Mouse (Mus musculus) bone marrow macrophage, adult 2 months (primary cell): ENCODE measurements around the gene Irf7. TPM values are rescaled to one million over a fixed set of nuclear protein-coding genes. Genes with fewer than 3 reads are reported as not detected.

Experiments used
- H3K27ac ChIP-seq: 2 replicates; pipeline ENCODE4 v1.5.1; 2012; ENCODE audit warnings: low read depth, low read length; ENCODE audit not compliant: insufficient read depth
- H3K4me1 ChIP-seq: 2 replicates; pipeline ENCODE4 v1.6.1; 2012; ENCODE audit warnings: low read length; ENCODE audit not compliant: control insufficient read depth, insufficient read depth
- H3K4me3 ChIP-seq: 2 replicates; pipeline ENCODE4 v1.5.1; 2012; ENCODE audit warnings: mild to moderate bottlenecking, low read length, moderate library complexity; ENCODE audit not compliant: insufficient read depth
- CTCF ChIP-seq: IDR thresholded peaks from 2 replicates; pipeline ENCODE4 v1.5.1; 2012; ENCODE audit warnings: low read depth, mild to moderate bottlenecking, low read length, moderate library complexity
- POLR2A ChIP-seq: IDR thresholded peaks from 2 replicates; pipeline ENCODE4 v1.6.1; 2012; ENCODE audit warnings: mild to moderate bottlenecking, low read depth, low read length, borderline replicate concordance
- polyA plus RNA-seq: library from polyadenylated mRNA; stranded (reverse); fragments of >200 nt; gene quantifications from 2 replicates; pipeline ENCODE4 v1.2.4, GENCODE M21; 2012; ENCODE audit not compliant: missing spikeins, insufficient read depth, insufficient read length

The Irf7 gene
- 164 and 168 TPM in 2 replicates for polyA plus RNA-seq

DNA sequence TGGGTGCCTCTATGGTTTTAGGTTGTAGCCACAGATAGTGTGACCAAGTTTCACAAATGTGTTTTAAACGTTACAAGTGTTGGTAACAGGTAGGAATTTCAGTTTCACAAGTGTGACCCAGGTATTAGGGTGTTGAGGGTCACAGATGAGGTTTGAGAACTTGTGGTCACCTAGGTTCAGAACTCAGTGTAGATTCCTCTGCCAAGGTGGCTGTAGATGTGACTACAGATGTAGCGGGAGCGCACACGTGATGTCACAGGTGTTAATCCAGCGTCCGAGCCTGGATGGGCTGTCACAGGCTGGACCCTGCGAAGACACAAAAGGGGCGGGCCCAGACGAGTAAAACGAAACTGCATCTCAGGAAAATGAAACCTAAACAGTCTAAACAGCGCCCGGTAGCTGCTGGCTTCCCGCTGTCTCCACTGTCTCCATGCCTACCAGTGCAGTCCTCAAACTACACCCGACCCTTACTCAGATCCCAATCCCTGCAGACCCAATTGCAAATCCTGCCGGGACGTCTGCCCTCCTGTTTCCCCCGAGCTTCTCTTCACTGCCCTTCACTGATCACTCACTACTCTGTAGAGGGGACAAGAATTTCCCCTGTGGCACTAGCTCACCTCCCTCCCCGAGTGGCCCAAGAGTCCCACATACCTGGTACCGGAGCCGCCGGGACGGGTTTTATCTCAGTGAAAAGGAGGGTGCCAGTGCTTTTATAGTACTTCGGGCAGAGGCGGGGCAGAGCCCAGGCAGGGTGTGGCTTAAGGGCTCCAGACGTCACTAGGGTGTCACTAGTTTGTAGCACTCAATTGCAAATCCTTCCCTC is at the start of gene Irf7:
Irf7 (minus strand) TSS at position 743 of the 823 bp plus-strand sequence.
- no peak within 1 kb of the TSS for H3K27ac ChIP-seq
- H3K4me1 ChIP-seq, result peaks cover 23% of the 10 kb centered on the region
- peak within 1 kb of the TSS; percentile 78 for H3K4me3 ChIP-seq
- no peak for TF ChIP-seq CTCF
- TF ChIP-seq POLR2A, result no peak

DNA sequence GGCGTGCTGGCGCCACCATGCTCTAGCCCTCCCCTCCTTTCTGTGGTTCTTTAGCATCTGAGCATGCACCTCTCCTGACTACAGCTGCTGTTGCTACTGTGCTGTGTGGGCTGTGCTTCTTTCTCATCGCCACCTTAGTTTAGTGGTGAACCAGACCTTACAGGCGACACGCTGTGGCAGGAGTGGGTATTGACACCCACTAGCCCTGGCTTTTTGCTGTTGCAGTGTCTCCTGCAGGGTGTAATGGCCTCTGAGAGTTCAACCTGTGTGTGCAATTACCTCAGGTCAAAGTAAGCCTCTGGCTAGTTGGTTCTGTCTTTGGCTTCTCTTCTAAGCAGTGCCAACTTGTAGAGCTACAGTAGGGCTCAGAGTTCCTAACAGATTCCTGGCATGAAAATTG is 49.7 kb upstream of the Irf7 start:
- Histone ChIP-seq H3K4me1 (peaks cover 7% of the 10 kb centered on the region), H3K4me3 (no peak overlapping the region), H3K27ac (no peak overlapping the region)
- TF ChIP-seq POLR2A, result no peak
- no peak for TF ChIP-seq CTCF

DNA sequence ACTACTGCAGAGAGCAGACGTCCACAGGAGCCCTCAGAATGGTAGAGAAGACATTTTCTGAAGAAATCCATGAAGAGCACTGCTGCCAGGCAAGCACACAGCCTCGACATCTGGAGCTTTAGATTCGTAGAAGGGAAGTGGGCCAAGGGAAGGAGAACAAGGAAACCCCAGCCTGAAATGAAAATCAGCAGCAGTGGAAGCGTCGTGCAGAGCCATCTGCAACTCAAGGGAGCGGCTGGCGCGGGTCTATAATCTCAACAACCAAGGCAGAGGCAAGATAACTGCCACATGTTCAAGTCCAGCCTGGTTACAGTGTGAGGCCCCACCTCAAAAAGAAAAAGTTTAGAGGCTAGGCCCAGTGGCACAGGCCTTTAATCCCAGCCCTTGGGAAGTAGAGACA is 48.8 kb upstream of the Irf7 start:
- no peak for TF ChIP-seq CTCF
- no peak overlapping the region for H3K27ac ChIP-seq
- H3K4me1 ChIP-seq, result peaks cover 7% of the 10 kb centered on the region
- no peak overlapping the region for H3K4me3 ChIP-seq

DNA sequence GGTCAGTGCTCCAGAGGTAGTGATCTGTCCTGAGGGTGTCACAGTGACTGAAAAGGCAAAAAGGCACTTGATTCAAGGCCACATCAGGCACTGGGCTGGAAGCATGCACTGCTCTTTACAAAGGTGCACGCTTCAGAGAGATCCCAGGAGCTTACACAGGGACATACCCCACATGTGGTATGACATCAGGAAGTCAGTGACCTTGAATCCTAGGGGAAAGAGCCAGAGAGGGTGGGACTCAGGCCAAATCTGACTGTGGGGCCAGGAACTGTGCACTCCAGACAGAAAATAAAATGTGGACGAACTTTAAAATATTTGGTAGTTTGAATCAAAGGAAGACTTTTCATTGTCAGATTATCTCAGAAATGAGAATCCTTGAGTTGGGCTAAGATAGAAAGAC is 48.1 kb upstream of the Irf7 start:
- TF ChIP-seq POLR2A (no peak), CTCF (no peak)
- Histone ChIP-seq H3K27ac (no peak overlapping the region), H3K4me3 (no peak overlapping the region), H3K4me1 (peaks cover 12% of the 10 kb centered on the region)

DNA sequence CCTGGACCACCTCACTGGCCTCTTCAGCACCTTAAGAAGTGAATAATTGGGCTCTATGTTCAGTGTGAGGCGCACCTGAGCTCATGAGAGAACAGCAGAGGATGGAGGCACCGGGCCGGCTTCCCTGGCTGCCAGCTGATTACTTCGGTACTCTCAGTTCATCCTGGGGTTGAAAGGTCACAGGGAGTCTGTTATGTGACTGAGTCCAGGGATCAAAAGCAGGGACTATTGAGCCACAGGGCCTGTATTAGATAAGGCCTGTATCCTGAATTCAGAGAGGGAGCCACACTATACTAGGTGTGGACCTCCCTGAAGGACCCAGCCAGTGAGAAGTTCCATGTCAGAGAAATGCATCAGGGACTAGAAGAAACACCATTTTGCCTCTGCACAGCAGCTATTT is 38.3 kb upstream of the Irf7 start:
- H3K27ac ChIP-seq, result no peak overlapping the region
- H3K4me3 ChIP-seq, result no peak overlapping the region
- TF ChIP-seq POLR2A, result no peak
- TF ChIP-seq CTCF, result no peak
- H3K4me1 ChIP-seq, result peaks cover 13% of the 10 kb centered on the region

DNA sequence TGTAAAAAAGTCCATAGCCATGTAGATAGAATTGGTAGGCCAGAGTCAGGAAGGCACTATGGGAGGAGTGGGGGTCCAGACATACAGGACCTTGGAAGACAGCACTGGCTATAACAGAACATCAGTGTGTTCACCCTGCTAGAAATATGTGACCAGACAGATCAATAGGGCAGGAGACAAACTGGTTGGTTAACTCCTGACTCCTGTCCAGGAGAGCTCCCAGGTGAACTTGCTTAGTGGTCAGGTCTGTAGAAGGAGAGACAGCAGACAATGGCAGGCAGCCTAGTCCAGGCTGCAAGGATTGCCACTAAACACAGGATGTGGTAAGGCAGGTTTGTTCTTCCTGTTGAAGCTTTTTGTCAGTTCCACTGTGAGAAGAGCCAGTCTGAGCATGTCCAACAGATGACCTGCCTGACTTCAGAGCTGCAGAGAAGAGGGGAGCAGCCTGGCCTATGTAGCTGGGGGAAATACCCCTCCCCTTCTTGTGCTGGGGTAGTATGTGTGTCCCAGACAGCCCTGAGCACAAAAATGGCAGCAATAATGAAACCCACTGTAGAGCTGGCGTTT is 36.5 kb upstream of the Irf7 start:
- H3K27ac ChIP-seq, result no peak overlapping the region
- no peak for TF ChIP-seq CTCF
- no peak for TF ChIP-seq POLR2A
- no peaks in the 10 kb centered on the region for H3K4me1 ChIP-seq
- H3K4me3 ChIP-seq, result no peak overlapping the region

DNA sequence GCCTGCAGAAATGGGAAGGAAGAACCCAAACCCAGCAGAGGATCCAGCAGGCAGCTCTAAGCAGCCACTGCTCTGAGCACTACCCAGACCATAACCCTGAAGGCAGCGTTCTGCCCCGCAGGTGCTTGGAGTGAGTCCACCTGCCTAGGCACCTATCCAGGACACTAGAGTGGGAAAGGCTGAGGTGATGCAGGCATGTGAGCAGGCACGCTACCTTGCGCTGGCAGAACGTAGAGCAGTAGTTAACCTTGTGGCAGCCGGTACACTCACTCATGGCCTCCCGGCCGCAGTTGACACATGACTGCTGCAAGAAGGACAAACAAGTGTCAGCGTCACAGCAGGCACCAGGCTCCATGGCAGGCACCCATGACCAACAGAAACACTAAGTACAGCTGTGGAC is 35.1 kb upstream of the Irf7 start:
- Histone ChIP-seq H3K27ac (no peak overlapping the region), H3K4me1 (no peaks in the 10 kb centered on the region), H3K4me3 (no peak overlapping the region)
- TF ChIP-seq CTCF (no peak), POLR2A (no peak)

DNA sequence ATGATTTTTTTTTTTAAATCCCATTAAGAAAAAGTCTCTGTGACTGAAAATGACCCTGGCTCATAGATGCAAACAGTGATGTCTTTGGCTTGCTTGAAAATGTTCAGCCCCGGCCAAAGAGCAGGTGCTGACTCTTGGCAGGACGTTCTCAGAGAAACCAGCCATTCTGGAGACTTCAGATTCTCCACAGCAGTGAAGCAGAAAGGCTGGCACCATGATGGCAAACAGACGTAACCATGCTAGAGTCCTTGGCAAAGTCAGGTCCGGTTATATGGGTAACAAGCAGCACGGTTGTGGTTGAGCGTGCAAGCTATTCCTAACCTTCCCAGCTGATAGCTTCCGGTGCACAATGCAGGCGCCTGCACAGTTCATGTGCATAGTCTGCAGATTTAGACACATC is 32.9 kb upstream of the Irf7 start:
- TF ChIP-seq POLR2A (no peak), CTCF (no peak)
- H3K4me1 ChIP-seq, result no peaks in the 10 kb centered on the region
- no peak overlapping the region for H3K27ac ChIP-seq
- H3K4me3 ChIP-seq, result no peak overlapping the region

DNA sequence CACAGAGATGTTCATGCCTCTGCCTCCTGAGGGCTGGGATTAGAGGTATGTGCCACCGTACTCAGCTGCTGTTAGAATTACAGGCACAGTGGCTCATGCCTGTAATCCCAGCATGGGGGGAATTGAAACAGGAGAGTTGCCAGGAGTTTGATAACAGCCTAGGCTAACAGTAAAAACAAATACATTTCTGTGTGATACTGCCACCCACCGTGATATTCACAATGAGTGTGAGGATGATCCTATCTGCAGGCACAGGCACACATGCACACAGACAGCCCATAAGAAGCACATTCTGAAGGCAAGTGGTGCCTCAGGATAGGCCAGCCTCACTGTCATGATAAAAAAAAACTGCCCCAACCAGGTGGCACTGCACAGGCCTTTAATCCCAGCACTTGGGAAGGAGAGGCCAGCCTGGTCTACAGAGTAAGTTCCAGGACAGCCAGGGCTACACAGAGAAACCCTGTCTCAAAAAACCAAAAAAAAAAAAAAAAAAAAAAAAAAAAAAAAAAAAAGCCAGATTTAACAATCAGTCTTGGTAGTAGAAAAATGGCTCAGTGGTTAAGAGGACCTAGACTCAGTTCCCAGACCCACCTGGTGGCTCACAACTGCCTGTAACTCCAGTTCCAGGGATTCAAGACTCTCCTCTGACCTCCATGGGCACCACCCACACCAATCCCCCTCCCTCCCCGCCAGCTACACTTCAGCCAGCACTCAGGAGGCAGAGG is 31.8 kb upstream of the Irf7 start:
- H3K27ac ChIP-seq, result no peak overlapping the region
- no peaks in the 10 kb centered on the region for H3K4me1 ChIP-seq
- no peak overlapping the region for H3K4me3 ChIP-seq
- no peak for TF ChIP-seq POLR2A
- TF ChIP-seq CTCF, result no peak

DNA sequence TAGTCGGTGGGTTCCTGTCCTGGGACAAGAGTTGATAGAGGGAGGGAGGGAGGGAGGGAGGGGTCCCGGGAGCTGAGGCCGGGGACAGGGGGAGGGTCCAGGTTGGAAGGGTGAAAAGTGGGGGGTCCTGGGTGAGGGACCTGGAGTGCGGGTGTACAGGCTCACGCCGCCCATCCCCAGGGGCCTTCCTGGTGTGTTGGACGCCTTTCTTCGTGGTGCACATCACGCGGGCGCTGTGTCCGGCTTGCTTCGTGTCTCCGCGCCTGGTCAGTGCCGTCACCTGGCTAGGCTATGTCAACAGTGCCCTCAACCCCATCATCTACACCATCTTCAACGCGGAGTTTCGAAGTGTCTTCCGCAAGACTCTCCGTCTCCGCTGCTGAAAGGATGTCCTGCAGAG is 28.2 kb upstream of the Irf7 start:
- Histone ChIP-seq H3K4me1 (no peaks in the 10 kb centered on the region), H3K27ac (no peak overlapping the region), H3K4me3 (peak overlapping the region; percentile 25)
- no peak for TF ChIP-seq POLR2A
- TF ChIP-seq CTCF, result no peak
